Mouse (Mus musculus): ENCODE results near the gene Plekhh2. TPM values are rescaled to one million over a fixed set of nuclear protein-coding genes. Genes with fewer than 3 reads are reported as not detected.
A peak's percentile ranks its signal among the peaks of the same experiment; 100 is the strongest.
"Not testable (repeated sequence)": the region's sequence is repeated elsewhere in the genome, so short reads cannot be mapped to it uniquely, and the experiment has no call there.

Plekhh2 gene
- total RNA-seq, 2 experiments from 2014 or later, result 3.2 to 5.4 TPM

DNA sequence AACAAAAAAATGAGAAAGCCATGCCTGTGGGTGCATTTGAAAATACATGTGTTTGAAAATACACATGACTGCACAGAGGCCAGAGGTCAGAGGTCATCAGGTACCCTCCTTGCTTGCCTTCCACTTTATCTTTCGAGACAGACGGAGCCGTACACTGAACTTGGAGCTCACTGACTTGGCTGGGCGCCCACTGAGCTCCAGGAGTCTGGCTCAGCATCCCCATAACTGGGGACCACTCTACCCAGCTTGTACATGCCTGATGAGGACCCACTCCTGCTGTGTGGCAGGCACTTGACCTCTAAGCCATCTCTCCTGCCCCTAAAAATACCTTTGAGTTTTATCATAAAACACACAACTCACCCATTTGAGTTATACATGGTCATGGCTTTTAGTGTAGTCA is 2.5 kb upstream of the Plekhh2 start:
- intact Hi-C loops (cut with DNase I), result no loop called here

DNA sequence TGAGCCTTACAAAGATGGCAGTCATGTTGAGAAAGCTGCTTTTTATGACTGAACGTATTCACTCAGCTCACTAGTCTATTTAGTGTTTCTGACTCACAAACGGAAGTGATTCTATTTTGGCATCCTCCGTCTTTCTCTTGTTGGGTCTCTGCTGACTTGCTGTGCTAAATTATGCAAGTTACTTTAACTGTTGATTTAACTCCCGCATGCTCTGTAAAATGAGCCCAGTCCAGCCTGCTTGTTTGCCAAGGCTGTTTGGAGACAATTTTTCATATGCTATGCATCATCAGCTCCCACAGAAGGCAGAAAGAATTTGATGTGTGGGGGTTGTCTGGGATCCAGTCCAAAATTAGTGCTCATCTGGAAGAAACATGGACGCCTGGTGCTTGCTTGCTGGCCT is 1.3 kb upstream of the Plekhh2 start:
- DNase-seq (ENCODE audit: extremely low spot score in 1 of 2, low spot score in 2 of 2), result peak; percentile 20 to 57
- intact Hi-C loops (cut with DNase I), result no loop called here

More for the DNA sequence above, 2.5 kb upstream of the Plekhh2 start:
- DNase-seq (ENCODE audit: extremely low spot score in 1 of 2, low spot score in 2 of 2), result peak in 1 of 2 experiments; percentile 34

DNA sequence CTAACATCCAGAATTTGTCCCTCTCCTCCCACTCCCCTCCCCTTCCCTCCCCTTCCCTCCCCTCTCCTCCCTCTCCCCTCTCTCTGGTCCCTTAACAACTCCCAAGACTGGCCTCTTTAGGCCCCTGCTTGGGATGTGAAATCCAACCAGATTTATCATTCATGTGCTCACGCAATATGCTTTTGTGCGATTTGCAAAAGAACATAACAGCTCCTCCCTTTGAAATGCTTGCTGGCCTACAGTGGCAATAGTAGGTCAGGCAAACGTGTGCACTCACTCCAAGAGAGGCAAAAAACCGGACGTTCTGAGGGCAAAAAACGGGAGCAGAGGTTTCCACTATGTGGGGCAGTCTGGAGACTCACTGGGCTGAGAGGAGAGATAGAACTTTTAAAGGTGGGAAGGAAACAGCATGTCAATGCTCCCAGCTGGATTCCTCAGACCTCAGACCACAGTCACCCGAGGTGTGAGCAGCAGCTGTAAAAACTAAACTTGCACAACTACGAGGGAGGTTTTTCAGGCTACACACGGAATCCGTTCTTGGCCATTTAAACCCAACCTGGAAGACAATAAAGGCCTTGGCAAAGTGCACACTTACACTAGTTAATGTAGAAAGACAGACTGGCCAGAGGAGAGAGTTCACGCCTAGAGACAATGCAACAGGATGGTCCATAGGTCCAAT is 595 bp upstream of the Plekhh2 start:
- intact Hi-C loops (cut with DNase I), result no loop called here
- no peak for DNase-seq (ENCODE audit: extremely low spot score in 1 of 2, low spot score in 2 of 2)

- intact Hi-C loops (cut with DNase I), result no loop called here
- DNase-seq (ENCODE audit: extremely low spot score in 1 of 2, low spot score in 2 of 2), result no peak
Observed at GRCm38 (mm10) chr17:84512516-84513085, 906 bp downstream of the Plekhh2 start.

DNA sequence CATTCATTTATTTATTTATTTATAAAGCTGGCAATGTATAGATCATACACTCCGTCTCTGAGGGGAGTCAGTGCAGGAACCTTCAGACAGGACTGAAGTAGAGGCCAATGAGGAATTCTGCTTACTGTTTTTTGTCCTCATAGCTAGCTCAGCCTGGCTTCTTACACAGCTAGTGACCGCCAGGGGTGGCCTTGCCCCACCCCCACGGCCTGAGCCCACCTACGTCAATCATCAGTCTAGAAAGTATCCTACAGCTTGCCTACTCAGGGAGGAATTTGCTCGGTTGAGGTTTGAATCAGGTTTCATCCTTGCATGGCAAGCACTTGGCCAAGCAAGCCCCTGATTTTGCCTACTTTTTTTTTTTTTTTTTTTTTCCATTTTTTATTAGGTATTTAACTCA is 4.2 kb downstream of the Plekhh2 start:
- no peak for DNase-seq (ENCODE audit: extremely low spot score in 1 of 2, low spot score in 2 of 2)
- intact Hi-C loops (cut with DNase I), result no loop called here

DNA sequence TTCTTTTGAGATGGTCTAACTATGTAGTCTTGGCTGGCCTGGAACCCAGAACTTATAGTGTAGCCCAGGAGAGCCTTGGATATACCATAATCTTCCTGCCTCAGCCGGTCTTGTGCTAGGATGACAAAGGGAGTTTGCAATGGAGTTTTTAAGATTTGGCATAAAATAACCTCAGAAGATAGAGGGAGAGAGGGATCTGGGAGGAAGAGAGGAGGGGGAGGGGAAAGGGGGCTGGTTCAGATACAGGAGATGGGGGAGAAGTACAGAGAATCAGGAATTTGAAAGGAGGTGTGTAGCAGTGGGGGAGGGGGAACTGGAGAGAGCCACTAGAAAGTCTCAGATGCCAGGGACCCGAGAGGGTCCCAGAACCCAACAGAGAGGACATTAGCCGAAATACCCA is 7.7 kb downstream of the Plekhh2 start:
- intact Hi-C loops (cut with DNase I), result no loop called here
- DNase-seq (ENCODE audit: extremely low spot score in 1 of 2, low spot score in 2 of 2), result no peak

DNA sequence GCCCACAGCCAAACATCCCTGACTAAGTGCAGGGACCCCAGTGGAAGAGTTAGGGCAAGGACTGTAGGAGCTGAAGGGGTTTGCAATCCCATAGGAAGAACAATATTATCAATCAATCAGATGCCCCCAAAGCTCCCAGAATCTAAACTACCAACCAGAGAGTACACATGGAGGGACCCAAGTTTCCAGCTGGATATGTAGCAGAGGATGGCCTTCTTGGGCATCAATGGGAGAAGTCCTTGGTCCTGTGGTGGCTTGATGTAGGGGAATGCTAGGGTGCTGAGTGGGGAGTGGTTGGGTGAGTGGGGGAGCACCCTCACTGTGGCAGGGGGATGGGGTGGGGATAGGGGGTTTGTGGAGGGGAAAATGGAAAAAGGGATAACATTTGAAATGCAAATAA is 8.4 kb downstream of the Plekhh2 start:
- DNase-seq (ENCODE audit: extremely low spot score in 1 of 2, low spot score in 2 of 2), result no peak
- intact Hi-C loops (cut with DNase I), result no loop called here

DNA sequence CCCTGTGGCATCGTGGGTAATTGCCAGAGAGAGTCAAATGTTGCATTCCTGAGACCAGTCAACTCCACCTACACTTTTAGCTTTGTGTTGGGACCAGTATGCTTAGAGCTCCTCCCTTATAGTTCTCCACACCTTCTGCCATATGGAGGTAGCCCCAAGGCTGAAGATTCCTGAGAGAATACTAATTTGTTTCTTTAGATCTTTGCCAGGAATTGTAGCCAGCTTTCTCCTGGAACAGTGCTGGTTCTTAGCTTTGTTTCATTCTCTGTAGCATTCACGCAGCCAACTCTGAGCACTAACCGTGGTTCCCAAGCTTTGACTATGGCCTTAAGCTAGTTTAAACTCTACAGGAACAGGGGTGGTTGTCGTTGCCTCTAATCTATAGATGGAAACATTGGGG is 17.7 kb downstream of the Plekhh2 start:
- intact Hi-C loops (cut with DNase I), result no loop called here
- DNase-seq (ENCODE audit: extremely low spot score in 1 of 2, low spot score in 2 of 2), result no peak

DNA sequence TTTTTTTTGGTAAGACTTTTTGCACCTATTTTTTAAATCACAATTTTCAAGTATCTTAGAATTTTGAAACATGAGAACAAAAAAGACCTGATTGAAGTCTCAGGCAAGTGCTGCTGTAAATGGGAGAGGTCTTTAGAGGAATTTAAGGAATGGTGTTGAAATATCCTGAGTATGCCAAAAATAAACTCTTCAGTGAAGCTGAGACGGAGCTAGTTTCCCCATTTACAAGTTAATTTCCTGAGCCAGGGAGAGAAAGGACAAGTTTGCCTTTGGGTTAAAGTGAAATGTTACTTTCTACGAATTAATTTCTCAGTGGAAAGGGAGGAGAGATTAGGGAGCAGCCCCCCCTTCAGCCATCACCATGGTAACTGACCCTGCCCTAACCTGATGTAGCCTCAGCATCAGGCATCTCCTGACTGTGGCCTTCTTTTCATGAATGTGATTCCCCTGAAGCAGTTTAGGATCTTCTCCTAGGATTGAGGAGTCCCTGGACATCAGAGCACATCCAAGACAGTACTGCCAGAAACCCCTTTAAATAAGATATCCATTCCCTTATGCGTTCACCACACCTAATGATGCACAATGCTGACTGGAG is 18.6 kb downstream of the Plekhh2 start:
- intact Hi-C loops (cut with DNase I), result no loop called here
- DNase-seq (ENCODE audit: extremely low spot score in 1 of 2, low spot score in 2 of 2), result no peak

DNA sequence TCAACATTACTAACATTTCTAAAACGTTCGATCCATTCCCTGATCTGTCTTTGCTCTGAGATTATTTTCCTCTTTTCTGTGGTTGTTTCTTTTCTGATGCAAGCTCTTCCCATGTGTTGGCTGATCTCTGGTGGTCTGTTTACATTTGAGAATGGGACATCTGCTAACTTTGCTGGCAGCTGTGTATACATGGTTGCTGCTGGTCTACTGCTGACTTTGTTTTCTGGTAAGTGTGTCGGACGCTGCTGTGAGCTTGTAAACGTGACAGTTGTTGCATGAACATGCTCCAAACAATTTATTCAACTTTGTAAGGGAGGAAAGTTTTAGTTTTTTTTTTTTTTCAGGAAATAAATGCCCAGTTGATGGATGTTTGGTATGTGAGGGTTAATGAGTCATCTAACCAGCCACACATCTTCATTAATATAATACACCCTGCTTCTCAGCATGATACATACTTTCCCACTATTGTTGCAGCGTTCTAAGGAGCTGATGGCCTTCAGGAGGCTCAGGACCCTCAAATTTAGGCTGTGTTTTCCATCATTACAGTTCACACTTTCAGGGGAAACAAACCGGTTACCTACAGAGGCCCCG is 21.3 kb downstream of the Plekhh2 start:
- intact Hi-C loops (cut with DNase I), result no loop called here
- DNase-seq (ENCODE audit: extremely low spot score in 1 of 2, low spot score in 2 of 2), result no peak

DNA sequence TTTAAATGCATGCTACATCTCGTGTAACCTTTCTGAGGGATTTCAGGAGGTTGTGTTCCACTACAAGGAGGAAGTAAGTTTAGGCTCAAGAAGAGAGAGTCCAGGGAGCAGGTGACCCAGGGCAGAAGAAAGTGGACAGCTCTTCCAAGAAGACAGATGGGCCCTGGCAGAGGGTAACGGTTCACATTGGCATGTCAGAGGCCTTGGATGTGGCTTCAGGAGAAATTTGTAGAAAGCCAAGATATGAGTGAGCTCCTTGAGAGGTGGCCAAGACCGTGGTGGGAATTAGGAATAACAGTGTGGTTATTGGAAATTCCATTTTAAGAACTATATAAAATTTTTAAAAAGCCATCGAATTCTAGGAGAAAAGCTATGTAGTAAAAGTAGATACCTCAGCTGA is 22.1 kb downstream of the Plekhh2 start:
- no peak for DNase-seq (ENCODE audit: extremely low spot score in 1 of 2, low spot score in 2 of 2)
- intact Hi-C loops (cut with DNase I), result no loop called here

GRCm38 (mm10) chr17:84534632-84535031 is 22.9 kb downstream of the Plekhh2 start:
- no peak for DNase-seq (ENCODE audit: extremely low spot score in 1 of 2, low spot score in 2 of 2)
- intact Hi-C loops (cut with DNase I), result no loop called here

GRCm38 (mm10) chr17:84535226-84535625 is 23.5 kb downstream of the Plekhh2 start:
- no peak for DNase-seq (ENCODE audit: extremely low spot score in 1 of 2, low spot score in 2 of 2)
- intact Hi-C loops (cut with DNase I), result no loop called here

DNA sequence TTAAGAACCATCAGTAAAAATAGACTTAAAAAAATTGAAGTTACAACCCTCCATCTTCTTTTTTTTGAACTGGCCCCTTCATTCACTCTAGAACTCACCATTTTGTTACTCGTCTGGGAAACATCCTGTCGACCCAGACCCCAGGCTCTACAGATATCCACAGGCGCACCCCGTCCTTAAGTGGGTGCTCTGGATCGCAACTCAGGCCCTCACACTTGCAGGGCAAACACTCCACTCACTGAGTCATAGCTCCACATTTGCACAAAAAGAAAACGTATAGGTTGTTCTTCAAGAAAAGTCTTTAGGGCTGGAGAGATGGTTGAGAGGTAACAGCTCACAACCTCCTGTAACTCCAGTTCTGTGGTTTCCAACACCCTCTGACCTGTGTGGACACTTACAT is 25.6 kb downstream of the Plekhh2 start:
- intact Hi-C loops (cut with DNase I), result no loop called here
- no peak for DNase-seq (ENCODE audit: extremely low spot score in 1 of 2, low spot score in 2 of 2)

GRCm38 (mm10) chr17:84537966-84538365 is 26.3 kb downstream of the Plekhh2 start:
- DNase-seq (ENCODE audit: extremely low spot score in 1 of 2, low spot score in 2 of 2), result no peak
- intact Hi-C loops (cut with DNase I), result no loop called here

DNA sequence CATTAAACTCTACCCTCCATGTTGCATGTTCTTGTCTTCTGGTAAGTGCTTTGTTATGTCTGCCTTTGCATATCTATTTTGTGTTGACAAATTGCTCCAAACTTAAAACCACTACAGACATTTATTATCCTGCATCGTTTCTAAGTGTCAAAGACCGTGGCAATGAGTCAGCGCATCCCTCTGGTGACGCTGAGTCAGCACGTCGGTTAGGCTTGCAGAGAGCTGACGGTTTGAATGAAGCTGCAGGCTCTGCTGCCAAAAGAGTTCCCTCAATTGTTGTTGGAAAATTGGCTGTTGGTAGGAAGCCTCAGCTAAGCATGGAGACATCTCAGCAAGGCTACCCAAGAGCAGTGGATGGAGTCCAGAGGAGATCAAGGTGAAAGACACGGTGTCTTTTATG is 28.9 kb downstream of the Plekhh2 start:
- no peak for DNase-seq (ENCODE audit: extremely low spot score in 1 of 2, low spot score in 2 of 2)
- intact Hi-C loops (cut with DNase I), result no loop called here

DNA sequence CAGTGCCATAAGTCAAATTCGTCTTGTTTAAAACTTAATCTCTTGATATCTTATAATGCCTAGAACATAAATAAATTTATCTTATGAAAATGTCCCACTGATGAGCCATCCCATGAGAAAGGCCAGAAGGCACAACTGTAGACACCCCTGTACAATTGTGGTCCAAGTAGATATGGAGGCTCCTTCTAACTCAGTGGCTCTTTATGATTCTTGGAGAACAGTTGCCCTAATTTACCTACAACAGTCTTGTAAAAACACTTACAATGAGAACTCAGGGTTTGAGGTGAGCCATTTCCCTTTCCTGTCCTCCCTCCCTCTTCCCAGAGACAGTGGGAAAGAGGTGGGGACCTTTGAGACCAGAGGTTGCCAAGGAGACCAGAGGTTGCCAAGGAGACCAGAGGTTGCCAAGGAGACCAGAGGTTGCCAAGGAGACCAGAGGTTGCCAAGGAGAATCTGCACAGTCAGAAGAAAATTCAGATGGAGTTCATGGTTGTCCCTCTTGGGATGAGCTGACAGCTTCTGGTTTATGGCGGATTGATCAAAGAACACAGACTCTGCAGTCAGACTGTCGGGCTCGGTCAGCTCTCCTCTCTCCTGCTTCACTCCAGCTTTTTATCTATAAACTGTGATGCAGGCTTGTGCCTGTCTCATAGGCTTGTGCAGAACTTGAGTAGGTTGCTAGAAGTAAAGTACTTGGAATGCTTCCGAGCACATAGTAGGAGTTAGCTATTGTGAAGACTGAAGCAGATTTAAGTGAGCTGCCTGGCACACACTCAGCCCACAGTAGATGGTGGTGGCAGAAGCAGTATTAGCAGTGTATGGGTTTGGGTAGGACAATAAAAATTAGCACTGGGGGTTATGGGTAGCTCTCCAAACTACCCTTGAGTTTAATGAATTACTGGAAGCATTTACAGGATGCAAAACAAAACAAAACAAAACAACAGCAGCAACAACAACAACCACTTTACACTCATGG is 39.5 kb downstream of the Plekhh2 start:
- intact Hi-C loops (cut with DNase I), result no loop called here
- DNase-seq (ENCODE audit: extremely low spot score in 1 of 2, low spot score in 2 of 2), result peak in 1 of 2 experiments; percentile 20

- no peak for DNase-seq (ENCODE audit: extremely low spot score in 1 of 2, low spot score in 2 of 2)
- intact Hi-C loops (cut with DNase I), result no loop called here
Observed at GRCm38 (mm10) chr17:84552230-84552629, 40.5 kb downstream of the Plekhh2 start.

DNA sequence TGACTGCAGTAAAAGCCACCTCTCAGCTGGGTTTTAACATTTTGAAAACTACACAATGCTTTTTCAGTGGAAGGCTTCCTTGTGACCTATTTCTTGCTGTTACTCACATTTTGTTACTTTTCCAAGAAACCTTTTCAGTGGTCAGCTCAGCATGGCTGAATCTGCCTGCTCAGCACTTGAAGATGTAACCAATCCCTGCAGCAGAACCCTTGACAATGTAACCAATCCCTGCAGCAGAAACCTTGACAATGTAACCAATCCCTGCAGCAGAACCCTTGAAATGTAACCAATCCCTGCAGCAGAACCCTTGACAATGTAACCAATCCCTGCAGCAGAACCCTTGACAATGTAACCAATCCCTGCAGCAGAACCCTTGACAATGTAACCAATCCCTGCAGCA is 52.6 kb downstream of the Plekhh2 start:
- intact Hi-C loops (cut with DNase I); DNase-seq (ENCODE audit: extremely low spot score in 1 of 2, low spot score in 2 of 2): not testable (repeated sequence)
